Mouse (Mus musculus) heart, postnatal 36 days (tissue): Measurements from ENCODE around the gene Ciz1. TPM values are rescaled to one million over a fixed set of nuclear protein-coding genes. Genes with fewer than 3 reads are reported as not detected.

Experiments used
- DNase-seq, 2 experiments: peaks; one replicate each; pipeline ENCODE4 v3.0.0; 2021 to 2022
- intact Hi-C: fragments of 180-260 bp; cut with DNase I; formaldehyde crosslinking; loops from one replicate; pipeline ENCODE4 v1.15.1; 2025
- microRNA-seq, 2 experiments: library from miRNA; unstranded; fragments of <30 nt; microRNA quantifications; one replicate each; pipeline ENCODE4 v1.2.0; 2021; ENCODE audit warnings: borderline number of aligned reads in 2 of 2
- total RNA-seq, 2 experiments: library from RNA; stranded (reverse); gene quantifications; 2 replicates each; pipeline ENCODE4 v1.2.3; 2021

The Ciz1 gene
- total RNA-seq, 2 experiments from 2014 or later: 25.0 to 33.3 TPM

- intact Hi-C loops: no loop called here
Measured at GRCm38 (mm10) chr2:32429215-32429891, 77.2 kb downstream of the Ciz1 start.

More at GRCm38 (mm10) chr2:32429215-32429891, 77.2 kb downstream of the Ciz1 start:
- no peak for DNase-seq

Small RNA genes lying within 50 kb of the gene (microRNA-seq; reads per million reads assigned to microRNA genes)
- gene Gm23363 (0 reads per million in 2 experiments), gene Mir199b (5.4 to 47.7 reads per million in 2 experiments)

Other genes with a start within 250 kb of the Ciz1 start
- 10 to 100 TPM; 75.5 to 80.0 TPM for gene Prrc2b, start 201.2 kb upstream of the Ciz1 start, total RNA-seq
- 10 to 100 TPM; 13.7 to 14.3 TPM for gene Pomt1, start 115.7 kb upstream of the Ciz1 start, total RNA-seq
- 10 to 100 TPM; 22.9 to 24.1 TPM for gene Uck1, start 92.2 kb upstream of the Ciz1 start, total RNA-seq
- 10 to 100 TPM; 74.5 to 78.2 TPM for gene Golga2, start 64.9 kb upstream of the Ciz1 start, total RNA-seq
- 100 to 1,000 TPM; 188 to 208 TPM for gene Swi5, start 64.3 kb upstream of the Ciz1 start, total RNA-seq
- gene Dnm1, start 1.0 kb downstream of the Ciz1 start, total RNA-seq: 1 to 10 TPM; 4.0 TPM
- 10 to 100 TPM; 43.9 to 44.3 TPM for gene 1110008P14Rik, start 29.6 kb downstream of the Ciz1 start, total RNA-seq
- gene Lcn2, start 35.9 kb downstream of the Ciz1 start, total RNA-seq: 1 to 10 TPM; 3.1 to 7.0 TPM
- gene Ptges2, start 43.6 kb downstream of the Ciz1 start, total RNA-seq: 10 to 100 TPM; 69.9 to 70.6 TPM
- gene Naif1, start 98.1 kb downstream of the Ciz1 start, total RNA-seq: 1 to 10 TPM; 3.1 to 3.8 TPM
- gene Slc25a25, start 99.1 kb downstream of the Ciz1 start, total RNA-seq: 10 to 100 TPM in 1 of 2 experiments, 1 to 10 TPM in 1; 4.8 to 12.4 TPM
- gene Fam102a, start 183.0 kb downstream of the Ciz1 start, total RNA-seq: 10 to 100 TPM in 1 of 2 experiments, 1 to 10 TPM in 1; 8.9 to 10.6 TPM
- gene Dpm2, start 218.5 kb downstream of the Ciz1 start, total RNA-seq: 10 to 100 TPM; 17.9 to 21.3 TPM
- under 1 TPM in 1 of 2 experiments, not detected in 1; 0.43 TPM for gene Pip5kl1, start 222.5 kb downstream of the Ciz1 start, total RNA-seq
- gene 9430097D07Rik, start 223.4 kb downstream of the Ciz1 start, total RNA-seq: not detected
- gene St6galnac4, start 234.8 kb downstream of the Ciz1 start, total RNA-seq: 10 to 100 TPM; 18.7 to 21.7 TPM
- gene St6galnac6, start 247.4 kb downstream of the Ciz1 start, total RNA-seq: 100 to 1,000 TPM; 108 to 116 TPM